Mouse (Mus musculus): ENCODE results near the gene Tspan18.

Tspan18 gene

DNA sequence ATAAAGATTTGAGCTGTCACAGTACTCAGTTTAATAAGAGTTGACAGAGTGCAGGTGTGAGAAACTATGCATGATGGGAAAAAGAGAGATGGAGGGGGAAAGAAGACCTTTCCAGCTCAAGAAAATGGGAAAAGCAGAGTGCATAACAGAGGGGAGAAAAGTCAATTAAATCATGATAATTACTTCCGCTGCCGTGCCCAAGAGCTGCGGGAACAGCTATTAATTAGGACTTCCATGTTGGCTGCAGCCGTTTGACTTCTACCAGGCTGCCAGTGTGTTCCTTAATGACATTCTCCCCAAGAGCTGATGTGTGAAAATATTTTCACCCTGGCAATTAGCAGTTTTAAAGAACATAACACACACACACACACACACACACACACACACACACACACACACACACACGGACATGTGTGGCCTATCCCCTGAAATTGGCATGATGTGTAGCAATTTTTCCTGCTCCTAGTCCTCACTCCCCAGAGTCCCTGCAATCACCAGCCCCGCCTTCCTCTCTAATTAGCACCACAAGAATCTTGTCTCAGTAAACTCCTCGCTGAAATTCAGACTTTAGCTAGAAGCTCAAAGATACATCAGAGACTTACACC, 67.6 kb downstream of the Tspan18 start:
- no peak for DNase-seq (ENCODE audit: low read depth, low spot score)

DNA sequence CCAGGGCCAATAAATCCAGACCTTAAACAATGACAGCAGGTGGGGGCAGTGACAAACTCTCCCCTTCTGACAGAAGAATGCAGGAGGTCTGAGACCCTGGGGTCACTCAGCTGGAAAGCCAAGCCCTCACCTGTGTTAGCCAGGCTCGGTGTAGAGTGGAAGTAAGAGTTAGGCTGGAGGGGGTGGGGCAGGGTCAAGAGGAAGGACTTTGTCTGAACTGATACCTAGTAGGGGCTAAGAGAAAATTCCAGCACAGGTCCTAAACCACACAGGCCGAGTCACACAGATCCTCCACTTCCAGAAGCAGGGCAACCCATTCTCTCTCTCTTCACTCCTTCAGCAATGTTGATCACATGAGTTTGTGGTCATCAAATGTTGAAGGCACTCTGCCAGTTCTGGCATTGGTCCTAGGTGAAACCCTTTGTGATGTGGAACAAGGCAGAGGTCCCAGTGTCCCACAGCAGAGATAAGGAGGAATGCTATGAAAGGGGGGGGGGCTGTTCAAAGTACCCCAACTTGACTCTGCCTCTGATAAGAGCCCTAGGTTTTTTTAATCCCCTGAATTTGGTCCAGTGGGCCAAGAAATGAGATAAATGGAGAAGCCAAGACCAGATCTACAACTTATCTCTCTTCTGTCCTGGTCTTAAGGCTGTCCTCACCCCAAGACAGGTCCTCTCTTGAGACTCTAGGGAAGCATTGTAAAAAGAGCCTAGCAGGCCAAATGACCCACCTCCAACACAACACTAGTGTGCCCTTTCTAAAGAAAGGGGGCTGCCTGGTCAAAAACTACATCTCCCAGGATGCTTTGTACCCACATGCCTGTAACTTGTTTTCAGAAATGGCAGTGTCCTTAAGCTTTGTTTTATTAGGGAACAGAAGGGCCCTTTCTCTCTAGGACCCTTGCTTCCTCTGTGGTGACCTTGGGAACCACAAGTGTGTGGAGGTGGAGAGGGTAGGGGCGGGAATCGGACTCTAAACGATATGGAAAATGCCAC, 71.7 kb downstream of the Tspan18 start:
- DNase-seq (ENCODE audit: low read depth, low spot score), result no peak

GRCm38 (mm10) chr2:93261521-93262290, 72.6 kb downstream of the Tspan18 start:
- no peak for DNase-seq (ENCODE audit: low read depth, low spot score)

- DNase-seq (ENCODE audit: low read depth, low spot score), result no peak
Observed at GRCm38 (mm10) chr2:93257634-93258033, 76.7 kb downstream of the Tspan18 start.

DNA sequence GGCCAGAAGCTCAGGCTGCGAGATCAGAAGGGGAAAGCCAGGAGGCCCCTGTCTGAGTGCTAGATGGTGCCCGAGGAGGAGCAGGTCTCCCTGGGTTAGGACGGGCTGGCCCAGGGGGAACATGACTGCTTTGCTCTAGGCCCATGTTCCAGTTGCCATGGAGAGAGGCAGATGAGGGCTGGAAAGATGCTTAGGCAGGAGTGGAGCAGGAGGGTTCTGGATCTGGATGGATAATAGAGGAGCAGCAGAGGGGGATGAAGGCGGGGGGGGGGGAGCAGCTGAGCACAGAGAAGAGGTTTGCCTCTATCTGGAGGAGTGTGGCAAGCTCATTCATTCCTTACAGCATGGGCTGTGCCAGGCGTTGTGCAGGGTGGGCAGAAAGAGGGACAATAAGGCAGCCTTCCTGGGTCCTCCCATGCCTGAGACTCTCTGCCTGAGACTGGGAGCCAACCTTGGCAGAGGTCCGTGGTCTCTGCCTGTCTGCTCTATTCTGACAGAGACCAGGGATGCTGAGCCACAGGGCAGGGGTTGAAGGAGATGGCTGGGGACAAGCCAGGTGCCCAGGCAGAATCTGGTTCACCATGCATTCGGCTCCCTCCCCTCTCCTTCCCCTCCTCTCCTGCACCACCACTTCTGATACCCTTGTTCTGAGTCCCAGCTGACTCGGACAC, 77.4 kb downstream of the Tspan18 start:
- no peak for DNase-seq (ENCODE audit: low read depth, low spot score)

- no peak for DNase-seq (ENCODE audit: low read depth, low spot score)
Observed at GRCm38 (mm10) chr2:93252356-93252755, 81.9 kb downstream of the Tspan18 start.

DNA sequence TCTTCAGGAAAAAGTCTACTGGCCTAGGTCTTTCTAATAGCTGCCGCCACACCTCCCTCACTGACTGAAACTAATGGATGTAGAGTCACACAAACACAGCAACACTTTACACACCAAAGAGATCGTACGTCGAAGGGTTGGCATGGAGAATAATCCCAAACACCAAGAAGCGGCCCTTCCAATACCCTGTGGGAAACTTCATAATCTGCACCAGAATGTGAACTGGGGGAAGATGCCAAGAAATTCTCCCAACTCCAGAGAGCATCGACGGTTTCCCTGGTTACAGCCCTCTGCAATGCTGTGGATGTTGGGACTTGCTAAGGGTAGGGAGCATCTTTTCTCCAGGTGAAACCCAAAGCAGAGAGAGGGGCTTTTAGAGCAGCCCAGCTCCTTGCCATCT, 83.7 kb downstream of the Tspan18 start:
- no peak for DNase-seq (ENCODE audit: low read depth, low spot score)

- DNase-seq (ENCODE audit: low read depth, low spot score), result no peak
Observed at GRCm38 (mm10) chr2:93249058-93249457, 85.2 kb downstream of the Tspan18 start.

DNA sequence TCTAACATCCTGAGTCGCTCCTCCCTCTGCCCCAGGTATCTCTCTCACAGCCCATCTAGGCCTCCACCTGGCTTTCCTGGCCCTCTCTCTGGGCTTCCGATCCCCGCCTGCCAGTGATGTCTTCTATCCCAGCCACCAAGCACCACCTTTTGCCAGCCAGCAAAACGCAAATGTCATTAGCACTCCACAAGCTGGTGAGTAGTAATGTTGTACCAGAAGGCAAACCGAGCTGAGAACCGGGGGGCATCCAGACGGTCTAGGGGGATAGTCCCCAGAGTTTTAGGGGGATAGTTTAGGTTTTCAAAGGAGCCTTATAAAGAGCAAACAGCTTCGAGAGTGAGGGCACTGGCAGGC, 90.2 kb downstream of the Tspan18 start:
- no peak for DNase-seq (ENCODE audit: low read depth, low spot score)

- no peak for DNase-seq (ENCODE audit: low read depth, low spot score)
Observed at GRCm38 (mm10) chr2:93243439-93244089, 90.7 kb downstream of the Tspan18 start.

- DNase-seq (ENCODE audit: low read depth, low spot score), result no peak
Observed at GRCm38 (mm10) chr2:93242166-93242565, 92.1 kb downstream of the Tspan18 start.

DNA sequence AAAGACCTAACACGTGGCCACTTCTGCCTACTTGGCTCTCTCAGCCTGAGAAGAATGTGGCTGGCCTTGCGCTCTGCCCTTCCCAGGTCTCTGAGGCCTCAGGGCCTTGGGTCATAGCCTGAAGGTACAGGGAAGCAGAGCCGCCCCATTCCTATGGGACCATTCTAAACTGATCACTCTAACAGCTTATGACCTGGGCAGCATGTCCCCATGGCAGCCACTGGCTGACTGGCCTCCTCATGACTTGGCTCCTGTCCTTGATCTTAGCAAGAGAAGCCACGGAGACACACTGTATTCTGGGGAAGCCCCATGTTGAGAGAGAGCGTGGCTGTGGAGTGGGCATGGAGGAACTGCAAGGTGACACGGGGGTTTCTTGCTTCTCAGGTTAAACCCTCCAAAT, 95.4 kb downstream of the Tspan18 start:
- DNase-seq (ENCODE audit: low read depth, low spot score), result no peak

DNA sequence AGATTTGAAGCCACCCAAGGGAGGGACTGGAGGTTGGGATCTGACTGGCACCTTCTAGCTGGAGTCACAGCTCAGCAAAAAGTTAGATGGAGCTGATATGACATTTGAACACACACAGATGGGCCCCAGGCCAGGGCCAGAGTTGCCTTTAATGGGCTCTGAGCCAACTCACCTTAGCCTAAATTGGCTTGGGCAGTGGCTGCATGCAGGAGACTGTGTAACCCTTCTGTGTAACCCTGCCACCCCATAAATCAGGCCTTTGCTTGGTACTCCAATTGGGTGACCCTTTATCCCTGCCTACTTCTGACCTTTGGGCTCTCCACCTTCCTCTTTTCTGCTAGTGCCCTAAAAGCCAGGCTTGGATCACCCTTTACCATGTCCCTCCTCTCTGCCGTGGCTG, 97.2 kb downstream of the Tspan18 start:
- no peak for DNase-seq (ENCODE audit: low read depth, low spot score)

DNA sequence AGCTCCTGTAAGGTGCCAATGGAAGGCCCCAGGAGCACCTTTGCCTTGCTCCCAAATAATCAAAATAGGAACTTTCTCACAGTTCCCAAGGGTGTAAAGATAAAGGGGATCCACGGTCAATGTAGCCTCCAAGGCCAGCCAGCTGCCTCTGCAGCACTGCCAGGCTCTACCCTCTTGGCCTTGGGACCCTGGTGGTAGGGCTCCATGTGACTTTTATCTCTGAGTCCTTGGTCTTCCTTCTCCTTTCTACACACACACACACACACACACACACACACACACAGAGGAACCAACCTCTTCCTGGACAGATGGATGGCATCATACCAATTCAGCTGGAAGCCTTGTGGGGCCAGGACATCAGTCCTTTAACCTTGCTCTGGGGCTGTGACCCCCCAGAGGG, 102.2 kb downstream of the Tspan18 start:
- no peak for DNase-seq (ENCODE audit: low read depth, low spot score)

DNA sequence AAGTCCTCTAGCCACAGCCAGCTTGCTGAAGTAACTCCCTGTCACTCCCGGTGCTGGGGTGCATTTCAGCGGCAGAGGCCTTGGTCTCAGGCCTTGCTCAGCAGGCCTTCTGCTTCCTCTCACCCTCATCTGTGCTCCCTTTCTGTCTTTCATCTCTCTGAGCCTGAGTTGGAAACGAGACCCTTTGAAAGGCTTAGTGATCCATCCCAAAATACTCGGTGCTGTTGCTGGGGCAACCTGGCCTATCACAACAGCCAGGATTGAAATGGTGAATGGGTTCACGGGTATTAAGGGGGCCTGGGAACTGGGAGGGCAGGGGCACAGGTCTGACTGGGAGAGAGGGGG, 105.9 kb downstream of the Tspan18 start:
- DNase-seq (ENCODE audit: low read depth, low spot score), result no peak

- DNase-seq (ENCODE audit: low read depth, low spot score), result no peak
Observed at GRCm38 (mm10) chr2:93227713-93228479, 106.4 kb downstream of the Tspan18 start.

DNA sequence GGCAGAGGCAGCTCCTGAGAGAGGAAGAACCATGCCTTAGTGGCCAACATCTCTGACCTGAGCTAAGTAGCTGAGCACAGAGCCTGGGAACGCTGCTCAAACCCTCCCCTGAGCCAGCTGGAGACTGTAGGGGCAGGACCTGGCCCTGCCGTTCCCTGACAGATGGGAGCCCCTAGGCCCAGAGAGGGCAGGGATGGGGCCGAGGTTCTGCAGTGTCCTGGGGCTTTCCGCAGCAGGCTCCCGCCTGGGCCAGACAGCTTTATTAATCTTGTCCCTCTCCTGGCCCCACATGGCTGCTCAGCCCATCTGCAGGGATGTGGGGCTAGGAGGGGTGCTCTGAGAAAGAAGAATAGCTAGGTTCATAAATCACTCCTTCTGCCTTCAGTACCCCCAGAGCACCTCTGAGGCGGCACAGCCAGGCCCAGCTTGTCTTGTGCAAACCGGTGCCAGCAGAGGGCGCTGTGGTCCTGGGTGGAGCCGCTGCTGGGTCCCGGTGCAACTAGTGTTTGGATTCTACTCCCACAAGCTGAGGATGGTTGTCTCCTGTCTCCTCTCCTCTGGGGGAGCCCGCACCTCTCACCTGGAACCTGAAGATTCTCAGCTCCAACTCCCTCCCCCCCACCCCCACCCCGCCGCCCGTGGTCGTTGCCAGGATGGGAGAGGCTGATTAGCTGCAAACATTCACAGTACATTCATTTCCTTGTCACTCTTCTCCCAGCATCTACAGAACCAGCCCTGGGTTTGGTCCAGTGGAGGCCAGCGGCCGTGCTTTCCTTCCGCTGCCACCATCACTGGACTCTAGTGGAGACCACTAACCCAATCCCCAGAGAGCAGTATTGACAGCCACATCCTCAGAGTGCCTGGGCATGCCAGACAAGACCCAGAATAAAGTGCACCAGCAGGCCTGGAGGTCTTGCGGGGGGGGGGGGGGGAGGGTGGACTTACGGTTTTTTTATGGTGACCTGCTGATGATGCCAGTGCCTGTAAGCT, 107.4 kb downstream of the Tspan18 start:
- peak; percentile 60 for DNase-seq (ENCODE audit: low read depth, low spot score)

GRCm38 (mm10) chr2:93223463-93223862, 110.8 kb downstream of the Tspan18 start:
- DNase-seq (ENCODE audit: low read depth, low spot score), result no peak

- peak; percentile 31 for DNase-seq (ENCODE audit: low read depth, low spot score)
Observed at GRCm38 (mm10) chr2:93220447-93220846, 113.9 kb downstream of the Tspan18 start.
